Mouse (Mus musculus) heart, adult 2 months (tissue): ENCODE results near the gene Rdh5. TPM values are rescaled to one million over a fixed set of nuclear protein-coding genes. Genes with fewer than 3 reads are reported as not detected.

Source experiments
- DNase-seq, 2 experiments: peaks; one replicate each; pipeline ENCODE4 v3.0.0; 2021
- H3K27ac ChIP-seq: fragments of 200-600 bp; 2 replicates; pipeline ENCODE4 v1.8.1; 2022
- H3K27me3 ChIP-seq: fragments of 200-500 bp; 2 replicates; pipeline ENCODE4 v1.6.1; 2012; ENCODE audit warnings: mild to moderate bottlenecking, low read length, inconsistent platforms, mixed read lengths; ENCODE audit not compliant: control insufficient read depth, insufficient read depth
- H3K36me3 ChIP-seq: fragments of 200-500 bp; 2 replicates; pipeline ENCODE4 v1.6.1; 2012; ENCODE audit warnings: low read length, inconsistent platforms; ENCODE audit not compliant: control insufficient read depth, insufficient read depth
- H3K4me1 ChIP-seq: fragments of 200-500 bp; 2 replicates; pipeline ENCODE4 v1.6.1; 2011; ENCODE audit warnings: low read length; ENCODE audit not compliant: control insufficient read depth, insufficient read depth
- H3K4me3 ChIP-seq: fragments of 200-600 bp; 2 replicates; pipeline ENCODE4 v1.8.1; 2022
- H3K79me2 ChIP-seq: fragments of 200-500 bp; replicated peaks from 2 replicates; pipeline ENCODE4 v1.6.1; 2012; ENCODE audit warnings: mild to moderate bottlenecking, inconsistent platforms, low read length, moderate library complexity, mixed read lengths; ENCODE audit not compliant: control insufficient read depth, insufficient read depth
- H3K9ac ChIP-seq: fragments of 200-500 bp; 2 replicates; pipeline ENCODE4 v1.6.1; 2012; ENCODE audit warnings: low read depth, mild to moderate bottlenecking, control low read depth, inconsistent platforms, low read length, mixed read lengths
- CTCF ChIP-seq: fragments of 200-600 bp; IDR thresholded peaks from 2 replicates; pipeline ENCODE4 v1.8.1; 2022; ENCODE audit warnings: antibody characterized with exemption, mild to moderate bottlenecking, moderate library complexity
- EP300 ChIP-seq: fragments of 200-500 bp; IDR thresholded peaks from 2 replicates; pipeline ENCODE4 v1.6.1; 2011; ENCODE audit warnings: low read depth, low read length, control low read depth; ENCODE audit not compliant: insufficient read depth
- POLR2A ChIP-seq: fragments of 200-500 bp; IDR thresholded peaks from 2 replicates; pipeline ENCODE4 v1.6.1; 2011; ENCODE audit warnings: mild to moderate bottlenecking, low read depth, low read length, control low read depth; ENCODE audit not compliant: insufficient read depth
- WGBS: fragments of 180-500 bp; shearing (Covaris S2); methylation state at CpG from one replicate; pipeline ENCODE4 v1.1.7; 2018; 5-methylcytosine and 5-hydroxymethylcytosine counted together
- intact Hi-C: fragments of 180-260 bp; cut with DNase I; formaldehyde crosslinking; loops from one replicate; pipeline ENCODE4 v1.15.1; 2025
- polyA plus RNA-seq: library from polyadenylated mRNA; depleted of rRNA; stranded (reverse); fragments of >200 nt; gene quantifications from 2 replicates; pipeline ENCODE4 v1.2.3, GENCODE M21; 2012
- total RNA-seq, 2 experiments: library from RNA; stranded (reverse); gene quantifications; 2 replicates each; pipeline ENCODE4 v1.2.3; 2021

The Rdh5 gene
- total and polyA plus RNA-seq, 3 experiments, result 5.2 to 19.4 (median 5.9) TPM

DNA sequence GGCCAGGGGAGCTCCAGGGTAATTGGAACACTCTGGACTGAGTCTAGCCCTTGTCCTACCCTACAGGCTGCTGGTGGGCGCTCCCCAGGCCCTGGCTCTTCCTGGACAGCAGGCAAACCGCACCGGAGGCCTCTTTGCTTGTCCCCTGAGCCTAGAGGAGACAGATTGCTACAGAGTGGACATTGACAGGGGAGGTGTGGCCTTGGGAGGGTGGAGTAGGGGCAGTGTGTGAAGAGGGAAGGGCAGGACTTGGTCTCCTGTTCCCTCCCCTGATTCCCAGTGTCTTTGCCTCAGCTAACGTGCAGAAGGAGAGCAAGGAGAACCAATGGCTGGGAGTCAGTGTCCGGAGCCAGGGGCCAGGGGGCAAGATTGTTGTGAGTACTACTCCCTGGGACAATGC lies 16.3 kb upstream of the Rdh5 start:
- peak overlapping the region; percentile 84 for H3K27ac ChIP-seq

DNA sequence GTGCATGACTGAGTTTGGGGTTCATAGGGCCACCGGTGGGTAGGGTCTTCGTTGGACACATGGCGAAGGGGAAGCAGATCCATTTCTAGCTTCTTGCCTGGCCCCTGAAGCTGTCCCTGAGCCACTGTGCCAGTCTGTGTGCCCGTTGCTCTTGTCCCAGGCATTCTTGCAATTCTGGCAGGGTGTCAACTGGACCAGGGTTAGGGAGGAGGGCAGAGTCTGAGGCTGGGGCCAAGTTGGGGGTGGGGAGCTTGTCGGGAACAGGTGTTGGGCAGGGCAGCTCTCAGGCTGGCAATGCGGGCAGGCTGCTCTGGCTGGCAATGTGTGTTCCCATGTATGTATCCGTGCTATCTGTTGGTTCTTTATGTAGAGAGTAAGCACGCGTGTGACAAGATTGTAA lies 15.8 kb upstream of the Rdh5 start:
- H3K4me3 ChIP-seq, result 0 out of 2 replicates have a peak overlapping the region, but pooled peaks have one; percentile 4
- peaks cover 3% of the 10 kb centered on the region for H3K4me1 ChIP-seq
- no peaks in the 10 kb centered on the region for H3K36me3 ChIP-seq
- WGBS, result 41% methylated on average over 9 of the region's 9 CpGs
- peak; percentile 86 for TF ChIP-seq EP300
- TF ChIP-seq POLR2A, result no peak; the same call in 1 of the 2 replicates
- H3K79me2 ChIP-seq, result no peaks in the 10 kb centered on the region
- peak overlapping the region; percentile 84 for H3K27ac ChIP-seq
- no peaks in the 10 kb centered on the region for H3K27me3 ChIP-seq
- intact Hi-C loops, result no loop called here
- peak; percentile 78 to 87 for DNase-seq
- H3K9ac ChIP-seq, result no peak overlapping the region

More for the DNA sequence above, 16.3 kb upstream of the Rdh5 start:
- 34% methylated on average over 5 of the region's 5 CpGs for WGBS
- peak overlapping the region; percentile 32; the same call in 1 of the 2 replicates for H3K9ac ChIP-seq
- H3K27me3 ChIP-seq, result no peaks in the 10 kb centered on the region
- H3K4me3 ChIP-seq, result no peak overlapping the region
- H3K4me1 ChIP-seq, result peaks cover 3% of the 10 kb centered on the region
- no peaks in the 10 kb centered on the region for H3K36me3 ChIP-seq
- intact Hi-C loops, result no loop called here
- no peaks in the 10 kb centered on the region for H3K79me2 ChIP-seq
- TF ChIP-seq EP300, result no peak
- TF ChIP-seq POLR2A, result no peak; the same call in 1 of the 2 replicates
- TF ChIP-seq CTCF, result no peak
- peak; percentile 46 to 59 for DNase-seq

DNA sequence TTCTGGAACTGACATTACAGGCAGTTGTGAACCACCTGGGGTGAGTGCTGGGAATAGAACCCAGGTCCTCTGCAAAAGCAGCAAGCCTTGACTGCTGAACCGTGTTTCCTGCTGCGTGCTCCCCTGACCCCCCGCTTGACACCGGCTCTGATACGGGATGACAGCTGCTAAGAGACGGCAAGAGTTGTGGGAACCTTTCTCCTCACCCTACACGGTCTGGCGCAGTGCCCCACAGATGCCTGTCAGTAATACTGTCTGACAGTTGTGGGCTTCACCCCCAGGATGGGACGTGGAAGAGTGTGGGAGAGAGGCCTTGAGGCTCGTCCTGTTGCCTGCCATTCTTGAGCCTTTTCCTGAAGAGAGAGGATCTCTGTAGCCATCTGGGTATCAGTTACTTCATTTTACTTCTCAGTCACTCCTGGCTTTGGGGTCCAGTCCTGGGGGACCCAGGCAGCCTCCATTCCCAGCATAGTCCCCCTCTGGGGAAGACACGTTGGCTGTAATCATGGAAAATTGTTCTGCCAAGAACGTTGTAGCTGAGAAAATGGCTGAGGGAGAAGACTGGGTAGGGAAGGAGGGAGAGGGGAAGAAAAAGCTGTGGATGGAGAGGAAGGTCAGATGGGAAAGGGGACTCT lies 15.2 kb upstream of the Rdh5 start:
- Histone ChIP-seq H3K36me3 (no peaks in the 10 kb centered on the region), H3K4me3 (0 out of 2 replicates have a peak overlapping the region, but pooled peaks have one; percentile 4), H3K27ac (peak overlapping the region; percentile 84), H3K9ac (no peak overlapping the region), H3K27me3 (no peaks in the 10 kb centered on the region), H3K4me1 (peaks cover 3% of the 10 kb centered on the region), H3K79me2 (no peaks in the 10 kb centered on the region)
- intact Hi-C loops, result no loop called here
- TF ChIP-seq CTCF (no peak), POLR2A (no peak), EP300 (no peak)
- WGBS, result 43% methylated on average over 12 of the region's 12 CpGs
- peak; percentile 43 to 47 for DNase-seq

DNA sequence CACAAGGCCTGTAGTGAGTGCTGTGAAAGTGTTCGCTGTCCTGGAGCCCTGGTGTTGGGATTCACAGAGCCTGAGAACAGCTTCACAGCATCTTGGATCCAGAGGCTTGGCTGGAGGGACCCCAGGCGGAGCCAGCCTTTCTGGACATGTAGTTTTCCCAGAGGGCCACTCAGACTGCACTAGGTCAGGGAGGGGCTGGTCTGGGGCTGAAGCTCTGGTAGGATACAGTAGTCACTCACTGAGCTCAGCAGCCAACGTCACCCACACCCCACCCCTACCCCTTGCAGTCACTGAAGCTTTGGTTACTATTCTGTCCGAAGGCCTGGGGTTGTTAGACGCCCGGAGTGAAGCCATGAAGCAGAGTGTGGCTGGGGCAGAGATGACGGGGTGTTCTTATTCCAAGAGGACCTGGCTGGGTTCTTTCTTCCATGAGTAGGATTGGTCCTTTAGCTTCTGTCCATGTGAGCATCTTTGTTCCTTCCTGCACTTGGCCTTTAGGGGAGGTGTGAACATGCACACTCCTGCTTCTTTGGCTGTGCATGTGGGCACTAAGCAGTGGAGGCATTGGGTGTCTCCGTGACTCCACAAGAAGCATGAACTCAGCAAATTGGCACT lies 13.2 kb upstream of the Rdh5 start:
- 46% methylated on average over 8 of the region's 8 CpGs for WGBS
- peak overlapping the region; percentile 50 for H3K9ac ChIP-seq
- peak overlapping the region; percentile 62 for H3K4me3 ChIP-seq
- DNase-seq, result peak; percentile 61 to 68
- no peaks in the 10 kb centered on the region for H3K79me2 ChIP-seq
- TF ChIP-seq POLR2A (no peak; the same call in 1 of the 2 replicates), EP300 (no peak), CTCF (no peak)
- peak overlapping the region; percentile 83 for H3K27ac ChIP-seq
- intact Hi-C loops, result no loop called here
- H3K36me3 ChIP-seq, result no peaks in the 10 kb centered on the region
- H3K27me3 ChIP-seq, result no peaks in the 10 kb centered on the region
- peaks cover 6% of the 10 kb centered on the region for H3K4me1 ChIP-seq

DNA sequence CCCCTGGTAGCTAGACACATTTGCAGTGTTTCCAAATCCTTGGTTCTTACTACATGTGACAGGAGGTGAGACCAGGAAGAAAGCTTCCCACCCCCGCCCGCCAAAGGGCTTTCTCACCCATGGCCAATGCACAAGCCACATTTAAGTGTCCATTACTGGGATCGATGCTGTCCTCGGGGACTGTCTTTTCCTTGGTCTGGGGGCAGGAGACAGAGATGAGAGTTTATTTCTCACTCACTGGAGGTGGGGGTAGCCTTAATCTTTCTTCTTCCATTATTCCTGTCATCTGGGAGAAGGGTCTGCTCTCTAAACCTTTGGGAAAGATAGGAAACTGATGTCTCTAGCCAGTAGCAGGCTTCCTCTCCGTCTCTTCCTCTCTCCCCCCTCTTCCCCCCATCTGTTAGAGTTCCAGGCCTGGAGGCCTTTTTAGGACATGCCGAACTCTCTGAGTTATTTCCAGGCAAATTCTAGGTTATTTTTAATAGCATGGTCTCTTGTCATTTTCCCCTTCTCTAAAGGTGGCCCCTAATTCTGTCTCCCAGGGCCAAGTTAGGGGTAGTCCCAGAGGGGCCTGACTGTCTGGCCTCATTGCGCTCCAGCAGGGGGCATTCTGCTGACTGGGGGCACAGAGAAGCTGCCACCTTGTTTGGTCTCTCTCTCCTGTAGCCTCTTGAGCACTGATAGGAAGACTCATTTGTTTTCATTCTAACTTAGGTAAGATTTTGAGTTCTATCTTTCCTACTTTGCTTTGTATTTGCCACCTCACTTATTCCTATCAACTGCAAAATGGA lies 12.5 kb upstream of the Rdh5 start:
- 29% methylated on average over 7 of the region's 7 CpGs for WGBS
- H3K27ac ChIP-seq, result peak overlapping the region; percentile 83
- intact Hi-C loops, result no loop called here
- H3K9ac ChIP-seq, result peak overlapping the region; percentile 50
- TF ChIP-seq POLR2A (no peak), CTCF (peak; percentile 61)
- DNase-seq, result peak; percentile 24 to 40
- H3K36me3 ChIP-seq, result no peaks in the 10 kb centered on the region
- H3K27me3 ChIP-seq, result no peaks in the 10 kb centered on the region
- peak overlapping the region; percentile 62 for H3K4me3 ChIP-seq
- H3K79me2 ChIP-seq, result no peaks in the 10 kb centered on the region
- peaks cover 6% of the 10 kb centered on the region for H3K4me1 ChIP-seq
